Mouse (Mus musculus): ENCODE data around the gene Rcn3.

DNA sequence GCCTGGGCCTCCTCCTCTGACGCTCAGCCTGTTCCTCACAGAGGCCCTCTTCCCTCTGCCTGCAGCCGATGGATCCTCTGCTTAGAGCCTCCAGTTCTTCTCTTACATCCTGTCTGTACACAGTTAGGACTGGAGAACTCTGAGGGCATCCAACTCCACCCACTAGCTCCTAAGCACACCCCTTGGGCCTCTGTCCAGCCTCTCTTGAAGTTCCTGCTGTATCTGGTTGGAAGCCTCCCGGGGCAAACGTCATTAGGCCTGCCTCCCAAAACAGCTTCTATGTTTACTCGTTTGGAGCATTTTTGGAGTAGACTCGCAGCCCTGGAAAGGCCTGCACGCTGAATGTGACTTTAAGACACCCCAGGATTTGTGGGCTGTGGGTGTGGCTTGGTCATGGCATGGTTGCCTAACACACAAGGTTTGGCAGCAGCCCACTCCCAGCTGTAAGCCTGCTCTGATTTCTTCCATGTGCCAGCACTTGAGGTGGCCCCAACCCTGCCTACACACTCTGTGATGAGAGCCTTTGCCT is 11.7 kb upstream of the Rcn3 start, which contains the start of gene Fcgrt:
- peak; percentile 85; the same call in 1 of the 2 replicates for TF ChIP-seq POLR2A (IDR thresholded peaks at IDR 0.05; ENCODE audit: borderline replicate concordance, extremely low read depth, low read depth, low read length)
- TF ChIP-seq CTCF (IDR thresholded peaks at IDR 0.05; ENCODE audit: insufficient read depth, low read length) = no peak

Data from lung, adult 2 months (tissue).